Mouse (Mus musculus): ENCODE results near the gene Gm11096. TPM values are rescaled to one million over a fixed set of nuclear protein-coding genes. Genes with fewer than 3 reads are reported as not detected.

Gene Gm11096
- total RNA-seq, 2 experiments from 2014 or later = not detected

- peak; percentile 71 for DNase-seq
Measured at GRCm38 (mm10) chr17:81480351-81481161, 39.0 kb downstream of the Gm11096 start.

GRCm38 (mm10) chr17:81481843-81482490 is 40.4 kb downstream of the Gm11096 start:
- DNase-seq = peak; percentile 85

GRCm38 (mm10) chr17:81486388-81486787 is 44.8 kb downstream of the Gm11096 start:
- DNase-seq = no peak

All from gastrocnemius, postnatal 25 days (tissue).